Mouse (Mus musculus): ENCODE data around the gene Olfr340.

The Olfr340 gene

GRCm38 (mm10) chr2:36452287-36452686 lies at the start of gene Olfr340:
Olfr340 (plus strand) TSS chr2:36452587.
- DNase-seq (ENCODE audit: low read depth, low spot score) = no peak

GRCm38 (mm10) chr2:36415174-36415573 lies 37.2 kb upstream of the Olfr340 start:
- peak; percentile 81 for DNase-seq (ENCODE audit: low read depth, low spot score)

GRCm38 (mm10) chr2:36415591-36415990 lies 36.8 kb upstream of the Olfr340 start:
- DNase-seq (ENCODE audit: low read depth, low spot score) = peak; percentile 68

DNA sequence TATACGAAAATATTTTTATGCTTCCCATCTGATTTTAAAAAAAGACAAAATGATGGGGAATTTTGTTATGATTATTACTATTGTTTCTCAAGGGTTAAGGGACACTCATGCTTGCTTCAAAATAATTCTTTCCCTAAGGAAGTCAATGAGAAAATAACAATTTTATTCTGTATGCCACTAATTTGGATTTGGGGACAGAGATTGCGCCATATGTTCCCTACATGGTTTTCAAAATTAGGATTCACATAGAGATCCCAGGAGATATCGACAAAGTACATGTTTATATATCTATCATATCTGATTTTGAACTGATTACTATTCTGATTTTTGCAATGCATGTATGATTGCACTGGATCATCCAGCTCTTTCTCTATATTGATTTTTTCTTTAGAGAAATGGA lies 33.7 kb upstream of the Olfr340 start, which contains the start of gene Olfr339:
Olfr339 (plus strand) TSS at position 301 of the 400 bp plus-strand sequence.
- no peak for DNase-seq (ENCODE audit: low read depth, low spot score)

DNA sequence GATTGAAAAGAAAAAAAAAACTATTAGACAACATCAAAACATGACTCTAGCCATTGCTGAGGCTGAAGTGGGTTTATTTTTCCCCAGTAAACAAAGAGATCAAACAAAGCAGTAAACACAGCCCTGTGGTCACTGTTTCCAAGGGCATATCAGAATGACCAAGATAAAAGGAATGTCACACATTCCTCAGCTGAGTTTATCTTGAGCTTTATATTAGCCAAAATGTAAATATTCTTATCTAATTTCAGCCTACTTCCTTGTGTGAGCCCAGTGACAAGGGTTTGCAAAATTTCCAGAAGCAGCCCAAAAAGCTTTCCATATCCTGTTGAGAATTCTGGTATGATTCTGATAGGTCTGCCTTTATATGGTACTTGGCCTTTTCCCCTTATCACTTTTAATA lies 21.2 kb downstream of the Olfr340 start:
- DNase-seq (ENCODE audit: low read depth, low spot score) = no peak

GRCm38 (mm10) chr2:36482368-36482767 lies 30.0 kb downstream of the Olfr340 start, which contains the start of gene Olfr341:
Olfr341 (minus strand) TSS chr2:36482468.
- DNase-seq (ENCODE audit: low read depth, low spot score) = no peak
